Mouse (Mus musculus) embryonic facial prominence, embryonic 12.5 days (tissue): Measurements from ENCODE around the gene Apoc1. TPM values are rescaled to one million over a fixed set of nuclear protein-coding genes. Genes with fewer than 3 reads are reported as not detected.
A peak's percentile ranks its signal among the peaks of the same experiment; 100 is the strongest.
"Not testable (repeated sequence)": the region's sequence is repeated elsewhere in the genome, so short reads cannot be mapped to it uniquely, and the experiment has no call there.

Experiments used
- ATAC-seq: fragments of 200-750 bp; cut with Nextera tagmentation; 2 replicates; pipeline ENCODE4 v1.8.0; 2017; ENCODE audit not compliant: insufficient number of reproducible peaks, insufficient read depth, low FRiP score, low TSS enrichment
- H3K27ac ChIP-seq: fragments of 300-500 bp; sonication (generic); 2 replicates; pipeline ENCODE4 v1.5.1; 2016; ENCODE audit warnings: mild to moderate bottlenecking
- H3K27me3 ChIP-seq: fragments of 300-500 bp; sonication (generic); 2 replicates; pipeline ENCODE4 v1.6.1; 2016; ENCODE audit warnings: mild to moderate bottlenecking, moderate library complexity
- H3K36me3 ChIP-seq: fragments of 300-500 bp; sonication (generic); 2 replicates; pipeline ENCODE4 v1.6.1; 2016; ENCODE audit warnings: mild to moderate bottlenecking
- H3K4me1 ChIP-seq: fragments of 300-500 bp; sonication (generic); 2 replicates; pipeline ENCODE4 v1.6.1; 2016
- H3K4me2 ChIP-seq: fragments of 300-500 bp; sonication (generic); replicated peaks from 2 replicates; pipeline ENCODE4 v1.6.1; 2016; ENCODE audit warnings: mild to moderate bottlenecking, moderate library complexity
- H3K4me3 ChIP-seq: fragments of 300-500 bp; sonication (generic); 2 replicates; pipeline ENCODE4 v1.5.1; 2016; ENCODE audit warnings: mild to moderate bottlenecking
- H3K9ac ChIP-seq: fragments of 300-500 bp; sonication (generic); 2 replicates; pipeline ENCODE4 v1.6.1; 2016; ENCODE audit warnings: mild to moderate bottlenecking, moderate library complexity
- H3K9me3 ChIP-seq: fragments of 300-500 bp; sonication (generic); 2 replicates; pipeline ENCODE4 v1.6.1; 2016; ENCODE audit warnings: mild to moderate bottlenecking, moderate library complexity
- WGBS: fragments of 180-500 bp; shearing (Covaris S2); methylation state at CpG from one replicate; pipeline ENCODE4 v1.1.7; 2016; 5-methylcytosine and 5-hydroxymethylcytosine counted together
- polyA plus RNA-seq: library from polyadenylated mRNA; unstranded; fragments of >200 nt; fragmentation: Nextera tagmentation; extraction: Ambion mirVana; gene quantifications from 2 replicates; pipeline ENCODE4 v1.2.1, GENCODE M21; 2016

Apoc1 gene
- polyA plus RNA-seq, 1 experiment from 2014 or later = 6.1 TPM

DNA sequence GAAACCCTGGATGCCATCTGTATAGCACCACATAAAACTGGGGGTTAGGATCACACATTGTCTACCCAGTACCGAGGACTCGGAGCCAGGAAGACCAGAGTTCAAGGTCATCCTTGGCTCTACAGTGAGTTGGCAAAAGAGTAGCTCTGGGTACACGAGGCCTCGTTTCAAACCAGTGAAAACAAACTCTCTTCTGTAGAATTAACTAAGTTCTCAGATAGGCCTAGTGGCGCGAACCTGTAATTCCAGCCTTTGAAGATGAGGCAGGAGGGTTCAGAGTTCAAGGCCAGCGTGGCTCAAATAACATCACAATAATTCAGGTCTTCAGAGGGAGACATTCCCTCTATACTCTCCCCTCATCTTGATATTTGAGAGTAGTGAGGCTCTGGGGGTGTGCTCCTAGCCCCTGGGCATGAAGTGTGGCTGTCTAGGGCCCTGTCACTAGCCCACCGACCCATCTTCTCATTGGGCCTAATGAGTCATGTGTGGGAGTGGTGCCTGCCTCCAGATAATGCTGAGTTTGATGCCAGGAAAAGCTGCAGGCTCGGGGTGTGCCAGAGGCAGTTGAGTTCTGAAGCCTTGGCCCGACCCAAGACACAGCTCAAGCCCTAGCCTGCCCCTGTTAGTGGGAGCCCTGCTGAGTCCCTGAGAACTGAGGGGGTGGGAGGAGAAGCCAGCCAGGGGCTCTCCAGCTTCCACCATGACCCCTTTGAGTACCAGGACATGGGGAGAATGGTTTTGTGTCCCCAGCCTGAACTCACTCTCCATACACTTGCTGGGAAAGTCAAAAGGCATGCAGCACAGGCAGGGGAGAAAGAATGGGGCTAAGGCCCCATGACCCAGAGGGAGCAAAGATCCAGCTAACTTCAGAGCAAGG lies 2.1 kb upstream of the Apoc1 start:
- H3K27ac ChIP-seq = no peak overlapping the region
- peaks cover 12% of the 10 kb centered on the region for H3K36me3 ChIP-seq

DNA sequence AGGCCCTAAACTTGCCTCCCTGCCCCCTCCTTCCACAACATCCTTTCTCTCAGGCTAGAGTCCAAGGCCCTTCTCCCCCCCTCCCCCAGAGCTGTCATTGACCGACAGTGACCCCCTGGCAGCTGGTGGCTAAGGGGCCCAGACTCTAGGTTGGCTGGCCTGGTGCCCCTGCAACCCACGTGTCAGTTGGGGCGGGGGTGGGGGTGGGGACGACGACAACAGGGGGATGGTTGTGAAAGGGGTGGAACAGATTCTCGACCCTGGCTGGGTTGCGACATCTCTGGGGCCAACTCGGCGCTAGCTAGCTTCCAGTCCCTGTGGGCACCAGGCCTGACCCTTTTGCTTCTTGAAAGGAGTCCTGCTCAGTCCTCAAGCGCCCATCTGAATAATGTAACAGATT lies 961 bp upstream of the Apoc1 start:
- no peak overlapping the region for H3K27ac ChIP-seq
- WGBS = 32% methylated on average over 10 of the region's 10 CpGs
- 0 out of 2 replicates have a peak overlapping the region, but pooled peaks have one; percentile 19 for H3K9ac ChIP-seq

More for the DNA sequence above, 2.1 kb upstream of the Apoc1 start:
- Histone ChIP-seq H3K4me1 (peaks cover 21% of the 10 kb centered on the region), H3K9ac (no peak overlapping the region), H3K4me2 (no peak overlapping the region), H3K9me3 (peaks cover 6% of the 10 kb centered on the region; the same call in 1 of the 2 replicates), H3K27me3 (no peaks in the 10 kb centered on the region), H3K4me3 (no peak overlapping the region)
- no peak for ATAC-seq
- WGBS = 84% methylated on average over 10 of the region's 10 CpGs

DNA sequence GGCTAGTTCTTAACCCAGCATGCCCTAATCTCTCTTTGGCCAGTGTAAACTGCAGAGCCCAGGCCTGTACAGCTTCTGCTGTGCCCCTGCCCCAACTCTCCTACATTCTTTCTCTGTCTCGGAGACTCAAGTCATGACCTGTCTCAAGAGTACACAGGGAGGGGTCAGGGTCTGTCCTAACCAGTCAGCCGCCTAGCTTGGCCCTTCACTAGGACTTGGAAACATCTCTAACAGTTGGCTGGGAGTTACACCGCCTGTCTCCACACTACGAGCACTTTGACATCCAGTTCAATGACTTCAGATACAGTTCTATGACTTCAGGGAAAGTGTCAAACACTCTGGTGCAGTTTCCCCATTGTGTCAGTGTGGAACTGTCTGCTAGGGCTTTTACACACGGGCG lies 1.0 kb downstream of the Apoc1 start:
- Histone ChIP-seq H3K9me3 (peaks cover 1% of the 10 kb centered on the region; the same call in 1 of the 2 replicates), H3K9ac (no peak overlapping the region), H3K4me2 (no peak overlapping the region), H3K36me3 (peaks cover 7% of the 10 kb centered on the region), H3K4me3 (no peak overlapping the region), H3K4me1 (peaks cover 10% of the 10 kb centered on the region; the same call in 1 of the 2 replicates), H3K27me3 (no peaks in the 10 kb centered on the region), H3K27ac (no peak overlapping the region)
- ATAC-seq = no peak
- WGBS = 79% methylated on average over 6 of the region's 6 CpGs

More for the DNA sequence above, 961 bp upstream of the Apoc1 start:
- Histone ChIP-seq H3K4me3 (no peak overlapping the region), H3K27me3 (no peaks in the 10 kb centered on the region), H3K9me3 (peaks cover 6% of the 10 kb centered on the region; the same call in 1 of the 2 replicates), H3K4me1 (peaks cover 11% of the 10 kb centered on the region), H3K36me3 (peaks cover 12% of the 10 kb centered on the region), H3K4me2 (no peak overlapping the region)
- no peak for ATAC-seq

DNA sequence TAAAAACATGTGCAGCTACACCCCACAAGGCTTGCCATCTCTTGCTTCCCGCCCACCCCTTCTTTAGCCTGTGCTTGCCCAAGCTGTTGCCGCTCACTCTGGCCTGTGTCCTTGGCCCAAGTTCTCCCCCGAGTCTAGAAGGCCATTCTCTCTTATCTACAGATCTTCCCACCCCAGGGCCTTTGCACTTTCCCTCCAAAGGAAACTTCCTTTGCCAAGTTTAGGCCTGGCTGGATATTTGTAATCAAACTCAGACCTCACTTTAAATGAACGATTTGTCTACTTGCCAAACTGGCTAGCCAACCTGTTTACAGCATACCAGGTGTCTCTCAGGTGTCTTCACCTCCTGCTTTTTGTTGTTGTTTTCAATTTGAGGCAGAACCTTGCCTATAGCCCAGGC lies 1.6 kb downstream of the Apoc1 start:
- Histone ChIP-seq H3K27ac (no peak overlapping the region), H3K9me3 (no peaks in the 10 kb centered on the region), H3K27me3 (no peaks in the 10 kb centered on the region), H3K4me1 (peaks cover 10% of the 10 kb centered on the region; the same call in 1 of the 2 replicates), H3K9ac (no peak overlapping the region), H3K4me2 (no peak overlapping the region), H3K36me3 (0 out of 2 replicates have a peak, but pooled peaks cover under 1% of the 10 kb centered on the region), H3K4me3 (no peak overlapping the region)
- WGBS = 85% methylated on average over 4 of the region's 4 CpGs
- no peak for ATAC-seq

DNA sequence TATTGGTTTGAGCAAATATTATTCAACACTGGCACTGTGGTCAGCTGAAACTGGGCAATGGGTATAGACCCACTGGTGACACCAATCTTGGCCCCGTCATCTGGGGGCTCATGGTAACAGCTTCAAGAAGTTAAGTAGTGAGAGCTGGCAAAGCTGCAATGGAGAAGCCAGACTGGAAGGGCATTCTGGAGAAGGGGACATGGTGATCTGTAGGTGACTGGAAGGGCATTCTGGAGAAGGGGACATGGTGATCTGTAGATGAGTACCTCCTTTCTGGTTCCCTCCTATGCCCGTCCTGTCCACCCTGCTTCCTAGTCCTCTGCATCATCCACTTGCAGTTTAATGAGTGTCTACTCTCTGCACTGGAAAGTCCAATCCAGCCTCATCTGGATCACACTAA lies 3.8 kb downstream of the Apoc1 start:
- no peak for ATAC-seq
- H3K4me3 ChIP-seq = no peak overlapping the region
- WGBS = 97% methylated on average over 2 of the region's 2 CpGs
- no peaks in the 10 kb centered on the region for H3K9me3 ChIP-seq
- H3K27ac ChIP-seq = no peak overlapping the region
- H3K9ac ChIP-seq = no peak overlapping the region
- H3K4me2 ChIP-seq = no peak overlapping the region
- peaks cover 10% of the 10 kb centered on the region; the same call in 1 of the 2 replicates for H3K4me1 ChIP-seq
- H3K27me3 ChIP-seq = no peaks in the 10 kb centered on the region
- H3K36me3 ChIP-seq = no peaks in the 10 kb centered on the region

DNA sequence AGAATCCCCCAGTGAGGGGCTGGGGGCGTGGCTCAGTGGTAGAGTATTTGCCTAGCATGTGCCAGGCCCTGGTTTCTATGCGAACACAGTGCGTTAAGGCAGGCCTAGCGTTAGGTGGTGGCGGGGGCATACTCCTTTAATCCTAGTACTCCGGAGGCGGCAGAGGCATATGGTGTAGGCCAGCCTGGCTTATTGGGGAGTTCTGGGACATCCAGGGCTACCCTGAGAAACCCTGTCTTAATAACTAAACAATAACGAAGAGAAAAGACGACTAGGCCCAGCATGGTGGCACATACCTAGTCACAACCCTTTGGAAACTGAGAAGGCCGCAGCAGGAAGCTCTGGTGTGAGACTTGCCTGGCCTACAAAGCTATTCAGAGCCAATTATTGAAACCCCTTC lies 4.4 kb downstream of the Apoc1 start:
- WGBS = 95% methylated on average over 10 of the region's 10 CpGs
- Histone ChIP-seq H3K9me3 (no peaks in the 10 kb centered on the region), H3K4me2 (no peak overlapping the region), H3K4me1 (peaks cover 6% of the 10 kb centered on the region; the same call in 1 of the 2 replicates), H3K27ac (no peak overlapping the region), H3K9ac (no peak overlapping the region), H3K36me3 (no peaks in the 10 kb centered on the region), H3K4me3 (no peak overlapping the region), H3K27me3 (no peaks in the 10 kb centered on the region)
- no peak for ATAC-seq

DNA sequence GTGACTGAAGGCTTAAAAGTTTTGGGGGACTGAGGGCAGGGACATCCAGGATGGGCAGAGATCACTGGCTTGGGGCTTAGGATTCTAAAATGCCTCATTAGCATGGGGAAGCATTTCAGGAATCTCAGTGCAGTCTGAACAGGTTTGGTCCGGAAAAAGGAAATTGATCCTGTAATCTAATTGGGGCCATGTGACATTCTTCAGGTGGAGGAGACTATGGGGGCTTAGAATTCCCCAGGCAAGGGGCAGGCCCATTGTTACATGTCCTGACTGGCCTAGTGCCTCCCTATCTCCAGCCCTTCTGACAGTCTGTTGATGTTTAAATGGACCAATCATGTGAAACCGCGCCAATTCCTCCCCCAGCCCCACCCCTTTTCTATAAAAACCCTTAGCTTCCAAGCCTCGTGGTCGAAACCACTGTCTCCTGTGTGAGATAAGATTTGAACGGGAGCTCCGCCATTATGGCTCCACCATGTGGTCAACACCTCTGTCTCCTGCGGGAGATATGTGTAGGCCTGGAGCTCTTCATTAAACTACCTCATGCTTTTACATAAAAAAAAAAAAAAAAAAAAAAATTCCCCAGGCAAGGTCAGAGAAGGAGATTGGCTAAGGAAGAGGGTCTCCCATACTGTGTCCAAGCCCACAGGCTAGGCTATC lies 5.4 kb downstream of the Apoc1 start:
- not testable (repeated sequence) for H3K4me3 ChIP-seq, H3K27me3 ChIP-seq, H3K9ac ChIP-seq, H3K4me2 ChIP-seq, H3K9me3 ChIP-seq, H3K36me3 ChIP-seq, H3K27ac ChIP-seq, H3K4me1 ChIP-seq
- ATAC-seq = 0 out of 2 replicates have a peak, but pooled peaks have one; percentile 42
- 66% methylated on average over 8 of the region's 8 CpGs for WGBS

DNA sequence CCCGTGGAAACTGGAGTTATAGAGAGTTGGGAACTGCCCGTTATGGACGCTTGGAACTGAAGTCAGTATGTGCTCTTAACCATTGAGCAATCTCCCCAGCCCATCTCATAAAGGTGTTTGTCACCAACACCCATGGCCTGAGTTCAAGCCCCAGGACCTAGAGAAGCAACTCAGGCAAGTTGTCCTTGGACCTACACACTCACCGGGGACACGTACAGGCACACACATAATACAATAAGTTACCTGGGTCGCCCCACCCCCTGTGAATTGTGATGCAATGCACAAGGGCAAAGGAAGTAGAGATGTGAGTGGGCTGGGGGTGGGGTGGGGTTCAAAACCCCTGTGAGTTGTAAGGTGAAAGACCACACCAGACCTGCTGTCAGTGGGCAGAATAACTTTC lies 5.9 kb downstream of the Apoc1 start:
- 0 out of 2 replicates have a peak, but pooled peaks cover 5% of the 10 kb centered on the region for H3K4me1 ChIP-seq

DNA sequence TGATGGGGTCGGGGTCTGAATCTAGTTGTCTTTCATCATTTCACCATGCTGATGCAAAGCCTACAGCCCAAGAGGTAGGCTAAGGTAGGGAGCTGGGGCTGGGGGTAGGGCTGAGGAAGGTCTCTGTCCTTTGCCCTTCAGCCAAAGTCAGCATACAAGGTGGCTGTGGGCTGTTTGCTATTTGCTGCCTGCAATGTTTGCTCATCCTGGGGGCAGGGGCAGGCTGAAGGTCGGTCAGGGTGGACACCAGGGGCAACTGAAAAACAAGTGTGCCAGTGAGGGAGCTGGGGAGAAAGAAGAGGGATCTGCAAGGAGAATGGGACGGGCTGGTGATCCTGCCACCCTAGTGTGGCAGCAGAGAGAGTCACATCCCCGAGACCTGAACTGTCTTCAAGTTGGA lies 7.1 kb downstream of the Apoc1 start:
- H3K9ac ChIP-seq = no peak overlapping the region
- no peaks in the 10 kb centered on the region for H3K36me3 ChIP-seq
- ATAC-seq = no peak
- H3K9me3 ChIP-seq = no peaks in the 10 kb centered on the region
- H3K4me1 ChIP-seq = 0 out of 2 replicates have a peak, but pooled peaks cover 5% of the 10 kb centered on the region
- H3K4me2 ChIP-seq = no peak overlapping the region
- no peak overlapping the region for H3K27ac ChIP-seq
- H3K4me3 ChIP-seq = no peak overlapping the region
- WGBS = 58% methylated on average over 4 of the region's 4 CpGs
- H3K27me3 ChIP-seq = no peaks in the 10 kb centered on the region

More for the DNA sequence above, 5.9 kb downstream of the Apoc1 start:
- no peak overlapping the region for H3K4me2 ChIP-seq
- H3K4me3 ChIP-seq = no peak overlapping the region
- no peak overlapping the region for H3K9ac ChIP-seq
- no peaks in the 10 kb centered on the region for H3K27me3 ChIP-seq
- no peak overlapping the region for H3K27ac ChIP-seq
- no peaks in the 10 kb centered on the region for H3K36me3 ChIP-seq
- no peaks in the 10 kb centered on the region for H3K9me3 ChIP-seq
- 77% methylated on average over 6 of the region's 6 CpGs for WGBS
- ATAC-seq = no peak

DNA sequence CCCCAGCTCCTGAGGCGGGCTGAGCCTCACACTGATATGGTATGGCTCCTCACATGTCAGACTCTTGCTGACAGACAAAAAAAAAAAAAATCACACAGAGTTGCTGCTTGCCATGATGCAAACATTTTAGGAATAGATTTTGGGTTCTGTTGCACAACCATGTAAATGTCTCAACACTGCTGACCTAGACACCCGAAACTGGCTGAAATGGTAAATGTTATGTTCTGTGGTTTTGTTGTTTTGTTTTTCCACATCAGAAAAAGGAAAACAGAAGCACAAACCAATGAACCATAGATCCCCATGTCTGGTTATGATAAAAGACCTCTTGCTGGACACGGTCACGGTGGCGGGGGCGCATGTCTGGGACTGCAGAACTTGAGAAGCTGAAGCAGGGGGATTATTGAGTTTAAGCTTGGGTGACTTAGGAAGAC lies 8.7 kb downstream of the Apoc1 start:
- Histone ChIP-seq H3K36me3 (no peaks in the 10 kb centered on the region), H3K4me2 (no peak overlapping the region), H3K27me3 (no peaks in the 10 kb centered on the region), H3K9ac (no peak overlapping the region), H3K27ac (no peak overlapping the region), H3K4me1 (0 out of 2 replicates have a peak, but pooled peaks cover 5% of the 10 kb centered on the region), H3K4me3 (no peak overlapping the region), H3K9me3 (no peaks in the 10 kb centered on the region)
- WGBS = 78% methylated on average over 6 of the region's 6 CpGs
- no peak for ATAC-seq

DNA sequence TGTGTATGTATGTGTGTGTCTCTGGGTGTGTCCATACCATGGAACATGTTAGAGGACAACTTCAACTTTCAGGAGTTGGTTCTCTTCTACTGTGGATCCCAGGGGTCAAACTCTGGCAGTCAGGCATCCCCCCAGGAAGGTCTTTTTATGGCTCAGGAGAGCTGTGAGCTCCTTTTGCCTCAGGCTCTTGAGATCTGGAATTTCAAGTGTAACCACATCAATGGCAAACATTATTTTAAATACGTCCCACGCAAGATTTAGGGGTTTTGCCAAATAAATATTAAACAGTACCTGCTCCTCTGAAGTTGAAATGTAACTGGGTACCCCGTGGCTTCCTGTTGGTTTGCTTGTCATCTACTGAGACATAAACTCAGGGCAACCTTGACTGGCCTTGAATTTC lies 9.5 kb downstream of the Apoc1 start:
- no peak for ATAC-seq
- no peaks in the 10 kb centered on the region for H3K36me3 ChIP-seq
- H3K4me1 ChIP-seq = 0 out of 2 replicates have a peak, but pooled peaks cover 5% of the 10 kb centered on the region
- no peak overlapping the region for H3K4me2 ChIP-seq
- H3K9me3 ChIP-seq = no peaks in the 10 kb centered on the region
- 70% methylated on average over 3 of the region's 3 CpGs for WGBS
- no peaks in the 10 kb centered on the region for H3K27me3 ChIP-seq
- no peak overlapping the region for H3K27ac ChIP-seq
- H3K9ac ChIP-seq = no peak overlapping the region
- H3K4me3 ChIP-seq = no peak overlapping the region
